Mouse (Mus musculus) neural tube, embryonic 15.5 days (tissue): ENCODE measurements around the gene Slc9a3r2. TPM values are rescaled to one million over a fixed set of nuclear protein-coding genes. Genes with fewer than 3 reads are reported as not detected.

Source experiments
- ATAC-seq: fragments of 200-750 bp; cut with Nextera tagmentation; 2 replicates; pipeline ENCODE4 v1.8.0; 2017; ENCODE audit warnings: mild to moderate bottlenecking, moderate TSS enrichment, moderate library complexity; ENCODE audit not compliant: low FRiP score
- H3K27ac ChIP-seq: fragments of 300-500 bp; sonication (generic); replicated peaks from 2 replicates; pipeline ENCODE4 v1.5.1; 2015; ENCODE audit warnings: mild to moderate bottlenecking, inconsistent platforms
- H3K27me3 ChIP-seq: fragments of 300-500 bp; sonication (generic); replicated peaks from 2 replicates; pipeline ENCODE4 v1.6.1; 2015; ENCODE audit warnings: inconsistent platforms
- H3K36me3 ChIP-seq: fragments of 300-500 bp; sonication (generic); 2 replicates; pipeline ENCODE4 v1.6.1; 2015; ENCODE audit warnings: inconsistent platforms
- H3K4me1 ChIP-seq: fragments of 300-500 bp; sonication (generic); 2 replicates; pipeline ENCODE4 v1.6.1; 2015; ENCODE audit warnings: inconsistent platforms
- H3K4me2 ChIP-seq: fragments of 300-500 bp; sonication (generic); 2 replicates; pipeline ENCODE4 v1.6.1; 2015; ENCODE audit warnings: inconsistent platforms, mild to moderate bottlenecking, moderate library complexity
- H3K4me3 ChIP-seq: fragments of 300-500 bp; sonication (generic); replicated peaks from 2 replicates; pipeline ENCODE4 v1.5.1; 2015; ENCODE audit warnings: mild to moderate bottlenecking, inconsistent platforms
- H3K9ac ChIP-seq: fragments of 300-500 bp; sonication (generic); replicated peaks from 2 replicates; pipeline ENCODE4 v1.6.1; 2015; ENCODE audit warnings: mild to moderate bottlenecking, inconsistent platforms
- H3K9me3 ChIP-seq: fragments of 300-500 bp; sonication (generic); replicated peaks from 2 replicates; pipeline ENCODE4 v1.6.1; 2016; ENCODE audit warnings: inconsistent platforms
- WGBS: fragments of 180-500 bp; shearing (Covaris S2); methylation state at CpG from one replicate; pipeline ENCODE4 v1.1.7; 2015; ENCODE audit warnings: mixed read lengths; 5-methylcytosine and 5-hydroxymethylcytosine counted together
- polyA plus RNA-seq: library from polyadenylated mRNA; unstranded; fragments of >200 nt; fragmentation: Nextera tagmentation; extraction: Ambion mirVana; gene quantifications from 2 replicates; pipeline ENCODE4 v1.2.1, GENCODE M21; 2015

Gene Slc9a3r2
- 60.2 and 65.7 TPM in 2 replicates for polyA plus RNA-seq

DNA sequence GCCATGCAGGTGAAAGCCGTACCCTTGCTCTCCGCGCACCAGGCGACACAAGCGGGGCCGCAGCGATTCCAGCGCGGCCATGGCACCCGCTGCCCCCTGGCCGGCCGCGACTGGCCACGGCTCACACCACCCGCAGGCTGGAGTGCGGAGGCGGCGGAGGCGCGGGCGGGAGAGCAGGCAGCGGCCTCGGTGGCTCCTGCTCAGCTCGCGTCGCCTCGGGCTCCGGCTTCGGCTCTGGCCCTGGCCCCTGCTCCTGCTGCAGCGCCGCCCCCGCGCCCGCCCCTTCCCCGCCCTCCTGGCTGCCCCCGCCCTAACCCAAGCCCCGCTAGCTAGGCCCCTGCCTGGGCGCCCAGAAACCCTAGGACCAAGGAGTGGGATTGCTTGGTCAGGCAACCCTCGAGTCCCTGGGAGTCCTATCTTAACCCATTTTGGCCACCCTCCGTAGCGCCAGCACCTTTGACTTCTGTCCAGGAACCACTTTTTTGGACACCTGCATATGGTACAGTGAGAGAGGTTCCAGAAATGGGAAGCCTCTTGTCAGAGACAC is at the start of gene Slc9a3r2:
Slc9a3r2 (minus strand) TSS at position 258 of the 547 bp plus-strand sequence.
- peak within 1 kb of the TSS; percentile 98 for H3K9ac ChIP-seq
- H3K9me3 ChIP-seq: no peaks in the 10 kb centered on the region
- H3K36me3 ChIP-seq: no peaks in the 10 kb centered on the region
- 1% methylated on average over 39 of the region's 41 CpGs for WGBS
- H3K4me3 ChIP-seq: peak within 1 kb of the TSS; percentile 84
- peaks cover 15% of the 10 kb centered on the region for H3K27me3 ChIP-seq
- H3K27ac ChIP-seq: peak within 1 kb of the TSS; percentile 84
- peaks cover 30% of the 10 kb centered on the region for H3K4me1 ChIP-seq
- peak; percentile 82 for ATAC-seq
- H3K4me2 ChIP-seq: peak within 1 kb of the TSS; percentile 95

DNA sequence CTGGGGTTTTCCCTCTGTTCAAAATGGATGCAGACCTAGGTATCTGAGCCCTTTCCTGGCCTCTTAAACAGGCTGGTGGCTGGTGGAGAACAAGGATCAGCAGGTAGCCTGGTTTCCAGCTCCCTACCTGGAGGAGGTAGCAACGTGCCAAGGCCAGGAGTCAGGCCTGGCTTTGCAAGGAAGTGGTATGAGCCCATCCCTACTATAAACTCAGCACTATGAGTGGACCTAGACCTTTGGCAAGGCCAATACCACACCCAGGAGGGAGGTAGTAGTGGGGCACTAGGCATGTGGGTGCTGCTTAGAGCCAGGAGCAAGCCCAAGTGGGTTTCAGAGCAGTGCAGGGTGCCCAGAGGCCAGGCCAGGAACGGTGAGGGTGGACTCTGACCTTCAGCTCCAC is 49.3 kb upstream of the Slc9a3r2 start:
- Histone ChIP-seq H3K4me1 (peaks cover 27% of the 10 kb centered on the region), H3K27me3 (no peaks in the 10 kb centered on the region), H3K9ac (no peak overlapping the region), H3K9me3 (no peaks in the 10 kb centered on the region), H3K4me3 (no peak overlapping the region), H3K27ac (no peak overlapping the region), H3K4me2 (no peak overlapping the region), H3K36me3 (peaks cover 48% of the 10 kb centered on the region)
- no peak for ATAC-seq
- 89% methylated on average over 2 of the region's 2 CpGs for WGBS

DNA sequence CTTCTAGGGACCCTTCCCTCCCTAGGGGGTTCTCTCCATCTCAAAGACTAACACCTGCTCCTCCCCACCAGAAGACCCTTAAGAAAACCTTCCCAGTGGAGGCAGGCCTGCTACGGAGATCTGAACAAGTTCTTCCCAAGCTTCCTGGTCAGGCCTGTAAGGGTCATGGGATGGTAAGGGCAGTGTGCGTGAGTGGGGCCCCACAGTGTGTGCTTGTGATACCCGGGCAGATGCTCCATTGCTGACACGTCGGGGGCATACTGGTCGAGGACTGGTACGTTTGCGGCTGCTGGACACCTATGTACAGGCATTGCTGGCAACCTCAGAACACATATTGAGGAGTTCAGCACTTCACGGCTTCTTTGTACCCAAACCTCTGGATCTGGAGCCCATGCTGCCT is 48.6 kb upstream of the Slc9a3r2 start:
- no peak overlapping the region for H3K27ac ChIP-seq
- no peak overlapping the region for H3K9ac ChIP-seq
- peaks cover 40% of the 10 kb centered on the region for H3K36me3 ChIP-seq
- ATAC-seq: no peak
- H3K4me1 ChIP-seq: peaks cover 32% of the 10 kb centered on the region
- H3K9me3 ChIP-seq: no peaks in the 10 kb centered on the region
- no peak overlapping the region for H3K4me2 ChIP-seq
- H3K4me3 ChIP-seq: no peak overlapping the region
- WGBS: 69% methylated on average over 9 of the region's 9 CpGs
- no peaks in the 10 kb centered on the region for H3K27me3 ChIP-seq

DNA sequence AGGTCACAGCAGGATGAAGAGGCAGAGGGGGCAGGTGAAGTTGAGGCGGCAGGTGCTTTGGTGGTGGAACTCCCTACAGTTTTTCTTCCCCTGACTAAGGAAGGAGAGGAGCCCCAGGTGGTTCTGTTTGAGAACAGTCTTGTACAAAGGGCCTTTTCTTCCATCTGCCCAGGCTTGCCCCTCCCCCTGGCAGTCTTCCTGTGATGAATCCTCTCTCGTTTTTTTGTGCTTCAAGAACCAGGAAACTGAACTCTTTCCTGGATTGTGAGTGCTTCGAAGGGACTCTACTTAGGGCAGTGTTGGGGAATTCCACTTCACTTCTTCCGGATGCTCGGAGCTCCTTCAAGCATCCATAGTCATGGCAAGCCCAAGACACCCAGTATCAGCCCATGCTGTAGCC is 47.9 kb upstream of the Slc9a3r2 start:
- Histone ChIP-seq H3K4me2 (no peak overlapping the region), H3K9ac (no peak overlapping the region), H3K9me3 (no peaks in the 10 kb centered on the region), H3K27me3 (no peaks in the 10 kb centered on the region), H3K27ac (no peak overlapping the region), H3K4me3 (no peak overlapping the region), H3K36me3 (peaks cover 40% of the 10 kb centered on the region), H3K4me1 (peaks cover 36% of the 10 kb centered on the region)
- ATAC-seq: no peak
- 22% methylated on average over 5 of the region's 5 CpGs for WGBS

DNA sequence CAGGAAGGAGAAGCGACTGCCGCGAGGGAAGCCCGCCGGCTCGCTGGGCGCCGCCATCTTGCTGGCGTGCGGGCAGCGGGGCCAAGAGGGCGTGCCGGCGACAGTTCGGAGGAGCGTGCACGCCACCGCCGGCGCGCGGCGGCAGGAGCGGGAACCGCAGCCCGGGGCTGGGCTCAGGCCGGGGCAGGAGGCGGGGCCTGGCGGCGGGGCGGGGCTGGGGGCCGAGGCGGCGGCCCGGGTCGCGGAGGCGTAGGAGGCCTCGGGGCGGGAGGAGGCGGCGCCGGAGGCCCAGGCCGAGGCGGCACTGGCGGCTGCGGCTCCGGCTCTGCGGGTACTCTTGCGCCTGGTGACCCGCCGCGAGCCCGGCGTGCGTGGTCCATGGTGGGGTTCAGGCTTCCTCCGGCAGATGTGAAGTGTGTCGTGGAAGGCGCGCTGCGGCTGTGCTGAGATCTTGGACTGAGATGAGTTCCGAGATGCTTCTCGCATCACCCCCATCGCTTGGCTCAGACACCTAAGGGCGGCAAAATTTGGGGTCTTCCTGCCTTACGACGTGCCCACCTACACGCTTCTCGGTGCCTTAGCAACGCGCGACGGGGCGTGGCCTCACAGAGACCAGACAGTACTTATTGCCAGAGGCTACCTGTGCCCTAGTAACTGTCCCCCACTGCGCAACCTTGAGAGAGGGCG is 46.0 kb upstream of the Slc9a3r2 start, which contains the start of the genes Gfer and Noxo1:
Gfer (minus strand) TSS at position 146 of the 687 bp plus-strand sequence.
Noxo1 (plus strand) TSS at position 224 of the 687 bp plus-strand sequence.
- whole genome bisulfite sequencing: under 1% methylated on average over 65 of the region's 76 CpGs
- Histone ChIP-seq H3K36me3 (peaks cover 30% of the 10 kb centered on the region), H3K9me3 (no peaks in the 10 kb centered on the region), H3K27ac (peak within 1 kb of the TSS; percentile 93), H3K4me1 (peaks cover 41% of the 10 kb centered on the region), H3K4me3 (peak within 1 kb of the TSS; percentile 60), H3K4me2 (peak within 1 kb of the TSS; percentile 76), H3K27me3 (no peaks in the 10 kb centered on the region), H3K9ac (peak within 1 kb of the TSS; percentile 84)
- peak; percentile 93 for ATAC-seq

DNA sequence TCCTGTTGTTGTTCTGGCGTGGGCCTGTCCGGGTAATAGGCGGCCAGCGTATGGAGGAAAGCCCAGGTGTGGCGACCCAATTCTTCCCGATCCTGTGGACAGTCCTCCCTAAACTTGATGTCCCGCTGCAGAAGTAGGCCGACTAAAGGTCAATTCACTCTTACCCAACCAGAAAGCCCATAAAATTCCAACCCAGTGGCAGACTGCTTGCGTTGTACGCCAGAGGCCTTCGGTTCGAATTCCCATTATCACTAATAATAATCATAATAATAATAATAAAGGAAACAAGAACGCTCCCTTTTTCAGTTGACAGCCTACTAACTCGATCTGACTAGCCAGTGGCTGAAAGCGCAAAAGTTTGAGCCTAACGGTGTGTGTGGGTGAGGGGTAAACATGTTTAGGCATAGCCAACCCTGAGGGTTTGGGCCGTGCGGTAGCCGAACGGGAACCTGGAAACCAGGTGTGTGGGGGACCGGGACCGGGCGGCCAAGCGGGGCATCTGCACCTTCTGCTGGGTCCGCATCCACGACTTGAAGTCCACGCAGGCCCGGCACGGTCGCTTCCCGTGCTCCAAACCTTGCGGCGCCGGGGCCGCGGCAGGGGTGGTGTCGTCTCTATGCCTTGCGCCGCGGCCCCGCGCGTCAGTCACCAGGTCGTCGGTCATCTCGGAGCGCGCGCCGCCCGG is 45.3 kb upstream of the Slc9a3r2 start:
- Histone ChIP-seq H3K9ac (peak overlapping the region; percentile 84), H3K27me3 (0 out of 2 replicates have a peak, but pooled peaks cover 4% of the 10 kb centered on the region), H3K27ac (peak overlapping the region; percentile 93), H3K36me3 (peaks cover 23% of the 10 kb centered on the region), H3K4me3 (peak overlapping the region; percentile 60), H3K4me1 (peaks cover 48% of the 10 kb centered on the region), H3K4me2 (peak overlapping the region; percentile 76), H3K9me3 (no peaks in the 10 kb centered on the region)
- ATAC-seq: peak; percentile 45
- 6% methylated on average over 47 of the region's 51 CpGs for WGBS

DNA sequence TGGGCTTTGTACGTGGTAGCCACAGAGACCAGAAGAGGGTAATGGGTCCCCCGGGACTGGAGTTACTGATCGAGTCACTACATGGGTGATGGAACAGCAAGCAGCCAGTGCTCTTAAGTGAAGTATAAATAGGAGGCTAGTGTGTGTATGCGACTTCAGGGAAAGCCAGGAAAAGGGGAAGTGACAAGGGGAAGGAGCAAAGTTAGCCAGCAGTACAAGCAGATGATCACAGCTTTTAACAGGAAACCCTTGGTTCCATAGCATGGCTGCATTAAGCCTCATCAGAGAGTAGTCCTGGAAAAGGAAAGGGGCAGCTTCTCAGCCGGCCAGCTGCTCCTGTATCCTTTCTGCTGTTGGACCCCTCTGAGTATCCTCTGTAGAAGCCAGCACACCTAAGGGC is 42.3 kb upstream of the Slc9a3r2 start:
- Histone ChIP-seq H3K4me3 (no peak overlapping the region), H3K27me3 (peaks cover 16% of the 10 kb centered on the region), H3K36me3 (peaks cover 10% of the 10 kb centered on the region), H3K4me1 (peaks cover 67% of the 10 kb centered on the region), H3K9me3 (no peaks in the 10 kb centered on the region), H3K4me2 (no peak overlapping the region), H3K9ac (no peak overlapping the region), H3K27ac (no peak overlapping the region)
- ATAC-seq: no peak
- 77% methylated on average over 5 of the region's 5 CpGs for WGBS

DNA sequence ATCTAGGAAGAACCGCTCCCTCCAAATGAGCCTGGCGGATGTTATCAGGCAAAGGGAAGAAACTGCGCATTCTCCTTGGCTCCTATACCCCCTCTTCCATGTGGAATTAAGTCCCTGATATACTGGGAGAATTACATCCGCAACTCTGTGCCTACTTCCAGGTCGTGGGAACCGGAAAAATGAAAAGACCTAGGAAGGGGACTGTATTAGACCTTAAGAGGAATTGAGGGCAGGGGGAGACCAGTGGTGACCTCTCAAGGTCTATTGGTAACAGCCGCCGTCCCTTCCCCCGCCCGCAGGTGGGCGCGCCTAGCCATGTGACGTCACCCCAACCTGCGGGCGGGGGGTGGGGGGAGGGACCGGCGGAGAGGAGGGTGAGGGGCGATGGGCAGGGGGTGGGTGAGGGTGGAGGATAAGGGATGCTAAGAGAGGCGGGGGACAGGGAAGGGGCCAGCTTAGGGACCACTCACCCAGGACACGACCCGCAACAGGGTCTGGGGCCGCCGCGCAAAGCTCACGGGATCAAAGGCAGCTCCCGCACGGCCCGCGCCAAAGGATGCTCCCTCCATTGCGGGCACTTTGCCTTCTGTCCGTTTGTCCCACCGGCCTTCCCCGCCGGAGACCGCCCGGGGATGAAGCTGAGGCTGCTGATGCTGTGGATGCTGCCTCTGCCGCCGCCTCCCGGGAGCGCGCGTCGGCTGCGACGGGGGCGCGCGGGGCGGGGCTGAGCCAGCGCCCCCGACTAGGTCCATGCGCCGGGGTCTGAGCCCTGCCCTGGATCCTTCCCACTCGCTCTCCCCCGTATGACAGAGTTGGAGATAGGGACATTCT is 39.3 kb upstream of the Slc9a3r2 start, which contains the start of gene Syngr3:
Syngr3 (minus strand) TSS at position 705 of the 831 bp plus-strand sequence.
- peaks cover 58% of the 10 kb centered on the region for H3K4me1 ChIP-seq
- H3K27ac ChIP-seq: peak within 1 kb of the TSS; percentile 93
- peak within 1 kb of the TSS; percentile 64 for H3K4me2 ChIP-seq
- WGBS: under 1% methylated on average over 49 of the region's 55 CpGs
- H3K36me3 ChIP-seq: peaks cover 13% of the 10 kb centered on the region
- H3K27me3 ChIP-seq: peaks cover 19% of the 10 kb centered on the region
- no peaks in the 10 kb centered on the region for H3K9me3 ChIP-seq
- H3K4me3 ChIP-seq: peak within 1 kb of the TSS; percentile 70
- H3K9ac ChIP-seq: peak within 1 kb of the TSS; percentile 86
- peak; percentile 77 for ATAC-seq

DNA sequence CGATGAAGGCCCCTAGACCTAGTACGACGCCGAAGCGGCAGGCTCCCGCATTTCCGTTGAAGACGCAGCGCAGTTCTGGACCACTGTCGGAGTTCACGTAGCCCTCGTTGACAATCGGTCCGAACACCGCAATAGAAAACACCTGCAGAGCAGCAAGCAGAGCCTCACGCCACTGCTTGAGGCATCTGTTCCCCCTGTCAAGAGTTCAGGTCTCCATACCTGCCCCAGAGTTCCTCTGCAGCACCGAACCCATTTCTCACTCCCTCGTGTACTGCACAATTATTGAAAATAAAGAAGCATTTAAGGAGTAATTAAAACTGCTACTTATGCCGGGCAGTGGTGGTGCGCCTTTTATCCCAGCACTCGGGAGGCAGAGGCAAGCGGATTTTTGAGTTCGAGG is 37.5 kb upstream of the Slc9a3r2 start:
- H3K4me1 ChIP-seq: peaks cover 48% of the 10 kb centered on the region
- peak overlapping the region; percentile 64 for H3K4me2 ChIP-seq
- WGBS: 20% methylated on average over 23 of the region's 23 CpGs
- peaks cover 19% of the 10 kb centered on the region for H3K27me3 ChIP-seq
- H3K27ac ChIP-seq: no peak overlapping the region
- no peak for ATAC-seq
- H3K4me3 ChIP-seq: peak overlapping the region; percentile 70
- H3K9ac ChIP-seq: peak overlapping the region; percentile 35
- H3K9me3 ChIP-seq: no peaks in the 10 kb centered on the region
- peaks cover 7% of the 10 kb centered on the region for H3K36me3 ChIP-seq

DNA sequence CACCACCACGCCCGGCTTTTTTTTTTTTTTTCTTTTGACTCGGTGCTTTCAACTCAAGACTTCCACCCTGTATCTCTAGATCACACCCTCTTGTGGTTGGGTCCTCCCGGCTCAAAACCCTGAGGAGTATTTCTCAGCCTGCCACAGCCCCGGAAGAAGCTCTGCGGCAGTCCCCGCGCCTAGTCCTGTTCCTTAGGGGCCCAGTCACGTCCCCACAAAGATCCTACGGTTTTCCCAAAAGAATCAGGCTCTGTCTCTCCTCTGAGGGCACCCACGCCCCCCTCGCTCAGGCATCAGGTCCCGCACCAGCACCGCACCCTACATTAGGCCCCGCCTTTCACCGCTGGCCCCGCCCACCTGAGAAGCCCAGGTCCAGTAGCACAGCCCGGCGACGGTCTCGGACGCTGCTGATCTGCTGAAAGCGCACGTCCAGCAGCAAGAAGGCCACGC is 37.0 kb upstream of the Slc9a3r2 start:
- peaks cover 46% of the 10 kb centered on the region for H3K4me1 ChIP-seq
- peak overlapping the region; percentile 64 for H3K4me2 ChIP-seq
- no peak overlapping the region for H3K27ac ChIP-seq
- H3K4me3 ChIP-seq: peak overlapping the region; percentile 70
- H3K27me3 ChIP-seq: peaks cover 19% of the 10 kb centered on the region
- 3% methylated on average over 24 of the region's 25 CpGs for WGBS
- H3K36me3 ChIP-seq: peaks cover 7% of the 10 kb centered on the region
- no peaks in the 10 kb centered on the region for H3K9me3 ChIP-seq
- H3K9ac ChIP-seq: peak overlapping the region; percentile 35
- ATAC-seq: no peak

DNA sequence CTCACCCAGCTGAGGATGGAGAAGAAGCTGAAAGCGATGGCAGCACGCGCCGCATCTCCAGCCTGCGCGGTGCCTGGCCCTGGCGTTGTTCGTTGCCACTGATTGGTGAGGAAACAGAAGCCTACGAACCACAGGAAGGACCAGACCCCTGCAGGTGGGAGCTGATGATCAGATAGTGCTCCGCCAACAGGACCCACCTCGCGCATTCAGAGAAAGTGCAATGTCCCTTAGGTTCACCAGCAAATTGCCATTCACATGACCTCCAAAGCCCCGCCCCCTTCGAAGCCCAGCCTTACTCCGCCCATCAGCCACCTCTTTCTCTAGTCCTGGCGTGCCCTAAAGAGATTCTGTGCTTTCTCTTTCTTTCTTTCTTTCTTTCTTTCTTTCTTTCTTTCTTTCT is 36.4 kb upstream of the Slc9a3r2 start:
- H3K4me2 ChIP-seq: peak overlapping the region; percentile 21; the same call in 1 of the 2 replicates
- no peak for ATAC-seq
- peaks cover 46% of the 10 kb centered on the region for H3K4me1 ChIP-seq
- no peak overlapping the region for H3K4me3 ChIP-seq
- no peaks in the 10 kb centered on the region for H3K9me3 ChIP-seq
- no peak overlapping the region for H3K9ac ChIP-seq
- H3K27me3 ChIP-seq: peaks cover 19% of the 10 kb centered on the region
- WGBS: 32% methylated on average over 16 of the region's 16 CpGs
- peaks cover 14% of the 10 kb centered on the region for H3K36me3 ChIP-seq
- H3K27ac ChIP-seq: no peak overlapping the region
